Mouse (Mus musculus) 3134 (cell line): Measurements from ENCODE around the gene Brs3.

ENCODE experiments used
- DNase-seq: peaks from one replicate; pipeline ENCODE4 v3.0.0-alpha.2; 2011; ENCODE audit warnings: low spot score; ENCODE audit not compliant: insufficient read length; ENCODE audit errors: extremely low read depth

Brs3 gene

DNA sequence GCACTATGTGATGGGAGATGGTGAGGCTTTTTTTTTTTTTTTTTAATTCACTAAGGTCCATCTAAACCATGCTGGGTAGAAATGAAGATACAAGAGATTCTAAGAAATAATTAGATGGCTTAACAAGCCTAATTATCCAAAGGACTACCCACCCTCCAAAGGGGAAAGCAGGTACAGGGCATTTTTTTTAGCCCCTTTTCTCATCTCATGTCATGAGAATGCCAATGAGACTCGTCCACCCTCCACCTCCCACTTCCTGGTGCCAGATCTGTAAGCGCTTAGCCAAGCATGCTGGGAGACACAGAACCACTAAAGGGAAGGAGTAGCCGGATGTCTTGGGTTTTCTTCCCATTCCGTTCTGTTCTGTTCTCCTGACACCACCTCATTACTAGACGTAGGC, at the start of gene Brs3:
Brs3 (plus strand) TSS at position 301 of the 400 bp plus-strand sequence.
- DNase-seq, result no peak

DNA sequence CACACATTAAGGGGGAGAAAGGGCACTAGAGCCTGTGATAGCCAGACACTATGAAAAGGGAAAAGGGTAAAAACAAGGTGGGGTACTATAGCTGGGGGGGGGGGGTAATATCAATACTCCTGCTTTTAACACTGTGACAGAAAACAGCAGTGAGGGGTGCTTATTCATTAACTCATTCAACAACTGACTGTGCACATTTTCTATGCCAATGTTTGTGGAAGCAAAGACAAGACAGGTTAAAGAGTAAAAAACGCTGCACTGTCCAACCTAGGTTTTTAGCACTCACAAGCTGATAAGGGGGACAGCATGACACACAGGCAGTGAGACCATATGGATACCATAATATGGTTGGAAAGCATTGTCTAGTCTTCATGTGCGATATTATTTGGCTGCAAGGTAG, 30.0 kb upstream of the Brs3 start:
- DNase-seq, result no peak

DNA sequence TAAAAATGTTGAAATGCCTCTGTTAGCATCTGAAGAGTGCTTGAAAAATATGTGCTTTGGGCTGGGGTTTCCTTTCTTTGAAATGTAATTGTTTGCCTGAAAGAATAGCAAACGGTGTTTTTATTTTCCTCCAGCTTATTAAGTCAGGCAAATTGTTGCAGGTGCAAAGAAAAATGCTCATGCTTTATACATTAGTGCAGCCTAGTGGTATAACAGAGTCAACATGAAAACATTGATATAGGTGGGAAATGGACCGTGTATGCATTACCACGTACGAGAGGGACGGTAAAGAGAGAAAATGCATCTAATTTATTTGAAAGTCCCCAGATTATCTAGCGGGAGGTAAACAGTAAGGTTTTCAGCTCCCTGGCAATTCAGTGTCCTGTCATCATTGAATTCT, 995 bp downstream of the Brs3 start:
- DNase-seq, result no peak

DNA sequence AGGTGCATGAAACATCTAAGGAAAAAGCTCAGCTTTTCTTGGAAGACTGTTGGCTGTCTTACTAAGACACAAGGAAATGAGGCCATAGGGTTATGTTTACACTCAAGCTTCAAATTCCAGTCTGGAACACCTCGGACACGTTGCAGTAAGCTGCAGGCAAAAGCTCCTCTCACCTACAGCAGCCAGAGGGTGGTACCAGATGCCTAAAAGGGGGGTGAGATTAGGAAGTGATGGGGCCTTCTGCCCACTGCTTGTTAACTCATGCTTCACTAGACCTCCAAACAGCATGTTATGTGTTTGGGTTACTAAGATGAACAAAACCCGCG, 9.9 kb downstream of the Brs3 start:
- no peak for DNase-seq

DNA sequence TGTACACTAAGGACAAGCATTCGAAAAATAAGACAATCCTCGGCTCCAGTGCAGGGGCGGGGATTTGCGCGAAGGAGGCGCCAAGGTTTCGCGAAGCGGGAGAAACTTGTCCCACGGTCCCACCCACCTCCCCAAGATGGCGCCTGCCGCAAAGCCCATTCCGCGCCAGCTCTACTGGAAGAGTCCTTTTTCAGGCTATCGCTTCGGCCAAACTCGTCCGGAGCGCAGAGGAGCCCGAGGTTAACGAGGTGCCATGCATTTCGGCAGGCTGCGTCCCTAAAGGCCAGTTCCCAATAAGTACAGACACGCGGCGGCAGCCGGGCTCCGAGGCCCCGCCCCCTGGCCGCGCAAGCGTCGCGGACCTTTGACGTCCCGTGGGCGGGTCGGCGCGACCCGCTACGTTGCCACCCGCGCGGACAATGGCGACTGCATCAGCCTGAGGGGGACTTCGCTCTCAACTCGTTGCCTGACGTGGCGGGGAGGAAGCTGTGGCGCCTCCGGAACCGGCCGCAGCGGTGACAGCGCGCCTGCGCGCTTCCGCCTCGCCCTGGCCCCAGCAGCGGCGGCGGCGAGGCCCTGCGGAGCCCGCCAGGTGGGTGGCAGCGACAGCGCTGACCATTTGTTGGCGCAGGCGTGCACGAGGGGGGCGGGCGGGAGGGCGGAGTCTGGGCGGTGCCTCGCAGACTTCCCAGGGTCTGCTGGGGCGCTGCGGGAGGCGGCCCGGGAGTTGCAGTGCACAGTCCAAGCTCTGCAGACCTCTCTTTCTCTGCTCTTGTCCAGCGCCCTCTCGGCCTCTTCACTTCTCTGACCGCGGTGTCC, 10.5 kb downstream of the Brs3 start, which contains the start of gene Htatsf1:
Htatsf1 (plus strand) TSS at position 410 of the 819 bp plus-strand sequence.
- DNase-seq, result peak; percentile 90

DNA sequence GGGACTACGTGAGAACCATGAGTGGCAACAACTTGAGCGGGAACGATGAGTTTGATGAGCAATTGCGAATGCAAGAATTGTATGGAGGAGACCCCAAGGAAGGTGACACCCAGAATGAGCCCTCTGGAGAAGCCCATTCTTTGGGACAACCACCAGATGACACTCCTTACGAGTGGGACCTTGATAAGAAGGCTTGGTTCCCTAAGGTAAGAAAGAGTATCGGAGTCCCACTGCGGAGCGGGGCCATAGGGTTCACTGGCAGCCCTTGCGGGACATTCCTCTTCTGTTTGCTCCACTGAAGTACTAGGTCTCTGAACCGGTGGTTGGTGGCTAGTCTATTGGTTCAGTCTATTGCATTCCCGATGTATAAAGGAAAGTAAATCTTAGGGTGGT, 11.1 kb downstream of the Brs3 start:
- DNase-seq, result no peak

DNA sequence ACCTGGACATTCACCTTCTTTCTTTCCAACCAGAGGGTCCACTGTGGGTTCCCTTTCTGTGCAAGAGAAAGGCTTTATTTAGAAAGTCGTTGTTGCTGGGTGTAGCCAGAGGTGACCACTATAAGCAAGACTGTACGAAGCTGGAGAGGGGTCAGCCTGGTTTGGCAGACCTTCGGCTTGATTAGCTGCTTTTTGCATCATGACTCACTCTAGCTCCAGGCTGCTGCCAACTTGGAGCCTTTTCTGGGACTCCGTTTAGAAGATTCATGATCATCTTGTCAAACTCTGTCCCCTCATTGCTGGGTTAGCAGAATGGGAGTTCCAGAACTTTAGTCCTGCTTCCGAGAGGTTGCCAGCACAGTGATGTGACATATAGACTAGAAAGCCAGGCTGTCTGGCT, 38.6 kb downstream of the Brs3 start:
- no peak for DNase-seq

DNA sequence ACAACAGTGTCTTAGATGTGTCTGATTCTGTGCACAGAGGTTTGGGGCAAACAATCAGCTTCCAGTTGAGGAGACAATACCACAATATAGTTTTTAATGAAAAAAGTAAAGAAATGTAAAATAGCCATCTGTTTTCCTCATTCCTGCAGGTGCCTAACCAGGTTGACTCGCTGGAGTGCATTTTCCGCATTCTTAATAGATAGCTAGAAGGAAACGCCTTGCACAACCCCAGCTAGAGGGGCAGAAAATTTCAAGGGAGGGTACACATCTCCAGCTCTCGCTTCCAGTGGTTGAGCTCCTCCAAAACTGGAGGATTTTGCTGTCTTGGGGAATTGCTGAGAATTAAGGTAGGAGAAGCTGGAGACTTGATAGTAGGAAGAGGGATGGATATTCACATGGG, 44.9 kb downstream of the Brs3 start, which contains the start of gene Vgll1:
Vgll1 (plus strand) TSS at position 301 of the 400 bp plus-strand sequence.
- no peak for DNase-seq
